Mouse (Mus musculus) CH12.LX (cell line): ENCODE data around the gene Asprv1. TPM values are rescaled to one million over a fixed set of nuclear protein-coding genes. Genes with fewer than 3 reads are reported as not detected.

Source experiments
- DNase-seq: peaks from one replicate; pipeline ENCODE4 v3.0.0-alpha.2; 2013; ENCODE audit errors: extremely low read depth
- H3K27ac ChIP-seq: 2 replicates; pipeline ENCODE4 v1.5.1; 2012; ENCODE audit warnings: low read depth, mild to moderate bottlenecking, control low read depth, moderate library complexity; ENCODE audit not compliant: insufficient read depth
- H3K27me3 ChIP-seq: replicated peaks from 2 replicates; pipeline ENCODE3; 2012; ENCODE audit warnings: inconsistent platforms
- H3K36me3 ChIP-seq, 2 experiments: replicated peaks in 1 of 2; 2 replicates each; pipeline versions ENCODE3 to v1.6.1; 2012; ENCODE audit warnings: inconsistent platforms in 1 of 2, low read length in 1 of 2, mild to moderate bottlenecking in 1 of 2, mixed read lengths in 1 of 2, moderate library complexity in 1 of 2; ENCODE audit not compliant: control insufficient read depth in 1 of 2, insufficient read depth in 1 of 2
- H3K4me1 ChIP-seq, 2 experiments: 2 replicates each; pipeline ENCODE4 v1.6.1; 2012; ENCODE audit warnings: inconsistent platforms in 1 of 2, moderate library complexity in 1 of 2; ENCODE audit not compliant: insufficient read depth in 2 of 2, control insufficient read depth in 1 of 2
- H3K4me2 ChIP-seq: 2 replicates; pipeline ENCODE4 v1.6.1; 2012; ENCODE audit warnings: low read depth, mild to moderate bottlenecking, control low read depth; ENCODE audit not compliant: poor library complexity, insufficient read depth, severe bottlenecking
- H3K4me3 ChIP-seq, 3 experiments: fragments of 150-350 bp in 1 of 3; sonication (generic) in 1 of 3; replicated peaks in 1 of 3; 2 replicates each; pipeline versions ENCODE3 to v1.5.1; 2011 to 2012; ENCODE audit warnings: low read depth in 2 of 3, low read length in 2 of 3, mild to moderate bottlenecking in 2 of 3, moderate library complexity in 2 of 3, control low read depth in 1 of 3, improper control_type of control experiment in 1 of 3, inconsistent platforms in 1 of 3, mixed read lengths in 1 of 3; ENCODE audit not compliant: poor library complexity in 1 of 3
- H3K79me2 ChIP-seq: replicated peaks from 2 replicates; pipeline ENCODE4 v1.6.1; 2012; ENCODE audit warnings: mild to moderate bottlenecking, moderate library complexity; ENCODE audit not compliant: control insufficient read depth, poor library complexity, insufficient read depth, severe bottlenecking; ENCODE audit errors: extremely low read depth
- H3K9ac ChIP-seq: 2 replicates; pipeline ENCODE4 v1.6.1; 2012; ENCODE audit warnings: low read depth, mild to moderate bottlenecking, control low read depth, moderate library complexity; ENCODE audit not compliant: insufficient read depth
- H3K9me3 ChIP-seq: replicated peaks from 2 replicates; pipeline ENCODE3; 2012; ENCODE audit warnings: low read length, inconsistent platforms, mixed read lengths
- BHLHE40 ChIP-seq: IDR thresholded peaks from 2 replicates; pipeline ENCODE4 v1.6.1; 2011; ENCODE audit warnings: mild to moderate bottlenecking, low read depth, low read length, improper control_type of control experiment
- CHD1 ChIP-seq: IDR thresholded peaks from 2 replicates; pipeline ENCODE4 v1.6.1; 2012; ENCODE audit warnings: low read depth, low read length, improper control_type of control experiment, inconsistent platforms
- CHD2 ChIP-seq: IDR thresholded peaks from 2 replicates; pipeline ENCODE4 v1.6.1; 2011; ENCODE audit warnings: low read length, improper control_type of control experiment
- CTCF ChIP-seq, 2 experiments: IDR thresholded peaks in 1 of 2; conservative IDR thresholded peaks in 1 of 2; 2 replicates each; pipeline ENCODE4 v1.5.1; 2011 to 2012; ENCODE audit warnings: low read depth in 2 of 2, low read length in 2 of 2, improper control_type of control experiment in 1 of 2, inconsistent platforms in 1 of 2, mild to moderate bottlenecking in 1 of 2, moderate library complexity in 1 of 2
- E2F4 ChIP-seq: IDR thresholded peaks from 2 replicates; pipeline ENCODE4 v1.6.1; 2011; ENCODE audit warnings: low read depth, low read length, improper control_type of control experiment; ENCODE audit not compliant: insufficient replicate concordance
- EP300 ChIP-seq: IDR thresholded peaks from 2 replicates; pipeline ENCODE4 v1.6.1; 2011; ENCODE audit warnings: low read length, improper control_type of control experiment
- ETS1 ChIP-seq: conservative IDR thresholded peaks from 2 replicates; pipeline ENCODE4 v1.6.1; 2012; ENCODE audit warnings: low read depth, mild to moderate bottlenecking, inconsistent platforms, low read length, improper control_type of control experiment, moderate library complexity
- HCFC1 ChIP-seq: IDR thresholded peaks from 2 replicates; pipeline ENCODE4 v1.6.1; 2012; ENCODE audit warnings: low read depth, mild to moderate bottlenecking, inconsistent platforms, low read length, improper control_type of control experiment
- IRF4 ChIP-seq: IDR thresholded peaks from 2 replicates; pipeline ENCODE4 v1.6.1; 2014; ENCODE audit warnings: low read depth, mild to moderate bottlenecking, inconsistent platforms, low read length, improper control_type of control experiment
- JUND ChIP-seq: conservative IDR thresholded peaks from 2 replicates; pipeline ENCODE4 v1.6.1; 2011; ENCODE audit warnings: low read depth, low read length, improper control_type of control experiment
- MAFK ChIP-seq: IDR thresholded peaks from 2 replicates; pipeline ENCODE4 v1.6.1; 2011; ENCODE audit warnings: low read length, improper control_type of control experiment; ENCODE audit not compliant: insufficient replicate concordance
- MAX ChIP-seq: IDR thresholded peaks from 2 replicates; pipeline ENCODE4 v1.6.1; 2011; ENCODE audit warnings: low read length, improper control_type of control experiment
- MAZ ChIP-seq: IDR thresholded peaks from 2 replicates; pipeline ENCODE4 v1.6.1; 2012; ENCODE audit warnings: low read depth, mild to moderate bottlenecking, inconsistent platforms, low read length, improper control_type of control experiment, moderate library complexity
- MXI1 ChIP-seq: IDR thresholded peaks from 2 replicates; pipeline ENCODE4 v1.6.1; 2011; ENCODE audit warnings: mild to moderate bottlenecking, low read depth, low read length, improper control_type of control experiment
- MYC ChIP-seq: IDR thresholded peaks from 2 replicates; pipeline ENCODE4 v1.6.1; 2011; ENCODE audit warnings: low read depth, mild to moderate bottlenecking, improper control_type of control experiment, low read length
- NELFE ChIP-seq: IDR thresholded peaks from 2 replicates; pipeline ENCODE4 v1.6.1; 2011; ENCODE audit warnings: low read depth, low read length, improper control_type of control experiment
- NRF1 ChIP-seq: IDR thresholded peaks from 2 replicates; pipeline ENCODE4 v1.6.1; 2014; ENCODE audit warnings: low read depth, mild to moderate bottlenecking, inconsistent platforms, low read length, improper control_type of control experiment, moderate library complexity
- PAX5 ChIP-seq: IDR thresholded peaks from 2 replicates; pipeline ENCODE4 v1.6.1; 2012; ENCODE audit warnings: low read length, inconsistent platforms, mixed read lengths
- POLR2A ChIP-seq: IDR thresholded peaks from 2 replicates; pipeline ENCODE4 v1.6.1; 2011; ENCODE audit warnings: low read depth, mild to moderate bottlenecking, improper control_type of control experiment, low read length
- POLR2AphosphoS2 ChIP-seq: IDR thresholded peaks from 2 replicates; pipeline ENCODE4 v1.6.1; 2011; ENCODE audit warnings: low read depth, low read length, improper control_type of control experiment
- RAD21 ChIP-seq: IDR thresholded peaks from 2 replicates; pipeline ENCODE4 v1.6.1; 2011; ENCODE audit warnings: low read depth, mild to moderate bottlenecking, low read length, improper control_type of control experiment, moderate library complexity
- RCOR1 ChIP-seq: conservative IDR thresholded peaks from 2 replicates; pipeline ENCODE4 v1.6.1; 2012; ENCODE audit warnings: low read depth, mild to moderate bottlenecking, inconsistent platforms, low read length, improper control_type of control experiment
- SIN3A ChIP-seq: IDR thresholded peaks from 2 replicates; pipeline ENCODE4 v1.6.1; 2012; ENCODE audit warnings: low read length, improper control_type of control experiment, inconsistent platforms
- SMC3 ChIP-seq: IDR thresholded peaks from 2 replicates; pipeline ENCODE4 v1.6.1; 2011; ENCODE audit warnings: low read depth, low read length, improper control_type of control experiment
- TBP ChIP-seq: conservative IDR thresholded peaks from 2 replicates; pipeline ENCODE4 v1.6.1; 2011; ENCODE audit warnings: low read depth, low read length, improper control_type of control experiment
- TCF12 ChIP-seq: IDR thresholded peaks from 2 replicates; pipeline ENCODE4 v1.6.1; 2014; ENCODE audit warnings: low read depth, mild to moderate bottlenecking, inconsistent platforms, low read length, improper control_type of control experiment
- UBTF ChIP-seq: IDR thresholded peaks from 2 replicates; pipeline ENCODE4 v1.6.1; 2012; ENCODE audit warnings: low read depth, mild to moderate bottlenecking, inconsistent platforms, low read length, improper control_type of control experiment, moderate library complexity
- USF1 ChIP-seq: IDR thresholded peaks from 2 replicates; pipeline ENCODE4 v1.6.1; 2014; ENCODE audit warnings: low read depth, mild to moderate bottlenecking, inconsistent platforms, low read length, improper control_type of control experiment
- ZC3H11A ChIP-seq: IDR thresholded peaks from 2 replicates; pipeline ENCODE4 v1.6.1; 2012; ENCODE audit warnings: low read depth, mild to moderate bottlenecking, inconsistent platforms, low read length, improper control_type of control experiment
- ZMIZ1 ChIP-seq: IDR thresholded peaks from 2 replicates; pipeline ENCODE4 v1.6.1; 2012; ENCODE audit warnings: low read depth, mild to moderate bottlenecking, inconsistent platforms, low read length, improper control_type of control experiment
- ZNF384 ChIP-seq: IDR thresholded peaks from 2 replicates; pipeline ENCODE4 v1.6.1; 2012; ENCODE audit warnings: low read depth, low read length, improper control_type of control experiment, inconsistent platforms
- dilution Hi-C: fragments of 300-500 bp; cut with MboI; formaldehyde crosslinking; loops from 2 replicates; pipeline ENCODE4 v1.14.3; 2020; ENCODE audit warnings: low sequenced_read_pairs; ENCODE audit not compliant: extremely low pct_unique_long_range_greater_than_20kb, extremely low pct_ligation_motif_present
- in situ Hi-C: fragments of 300-500 bp; cut with MboI; formaldehyde crosslinking; loops from 3 replicates; pipeline ENCODE4 v1.14.3; 2019; ENCODE audit warnings: low sequenced_read_pairs, low pct_ligation_motif_present, low pct_unique_long_range_greater_than_20kb, mixed read lengths
- polyA plus RNA-seq: library from polyadenylated mRNA; unstranded; fragments of >175 nt; gene quantifications from 2 replicates; pipeline ENCODE4 v1.2.1, GENCODE M21; 2012; ENCODE audit warnings: low read depth; ENCODE audit not compliant: insufficient read length
- total RNA-seq, 2 experiments: library from RNA; depleted of rRNA; stranded (reverse); fragments of 300-350 nt in 1 of 2; fragments of >200 nt in 1 of 2; gene quantifications; 2 replicates each; pipeline ENCODE4 v1.2.3; 2012 to 2014

Asprv1 gene
- total and polyA plus RNA-seq, 3 experiments: not detected

DNA sequence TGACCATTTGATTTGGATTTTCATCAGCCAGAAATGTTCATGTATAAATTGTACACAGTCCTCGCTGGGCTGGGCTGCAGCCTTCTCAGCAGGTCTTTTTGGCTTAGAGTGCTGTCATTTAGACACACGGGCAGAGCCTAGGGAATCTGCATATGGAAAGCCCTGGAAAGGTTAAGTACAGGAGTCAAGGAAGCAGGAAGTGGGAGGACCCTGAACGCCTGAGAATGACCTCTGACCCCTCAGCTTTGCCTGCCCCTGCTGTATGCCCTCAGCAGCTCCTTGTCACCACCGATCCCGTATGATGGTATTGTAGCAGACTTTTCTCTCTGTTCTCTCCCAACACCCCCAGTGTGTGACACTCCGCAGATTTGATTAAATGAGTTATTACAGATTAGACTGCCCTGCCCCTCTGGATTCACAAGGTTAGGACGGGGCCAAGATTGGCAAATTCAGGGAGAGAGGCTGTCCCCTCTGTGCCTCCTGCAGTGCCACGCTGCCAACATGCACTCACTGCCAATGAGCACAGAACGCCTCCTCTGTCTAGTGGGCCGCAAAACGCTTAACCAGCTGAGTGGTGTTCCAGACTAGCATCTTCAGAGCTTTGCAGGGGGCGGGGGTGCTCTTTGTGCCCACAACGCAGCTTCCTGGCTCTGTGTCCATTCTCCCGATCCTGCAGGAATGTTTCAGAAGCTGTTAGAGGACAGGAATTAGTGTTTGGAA lies 43.5 kb upstream of the Asprv1 start:
- peaks cover 10 to 39% of the 10 kb centered on the region in 2 experiments for H3K4me1 ChIP-seq
- H3K79me2 ChIP-seq: no peaks in the 10 kb centered on the region
- H3K4me3 ChIP-seq: peak overlapping the region in 1 of 3 experiments; percentile 7
- TF ChIP-seq BHLHE40: no peak
- no peak for TF ChIP-seq MAZ
- no peak for TF ChIP-seq POLR2AphosphoS2
- no peak for TF ChIP-seq CHD2
- no peak for TF ChIP-seq MAFK
- no peak for TF ChIP-seq CTCF (conservative IDR thresholded peaks at IDR 0.05 in 1 of 2, IDR thresholded peaks at IDR 0.05 in 1 of 2; ENCODE audit: low read depth in 2 of 2, low read length in 2 of 2)
- no peak for TF ChIP-seq ZNF384
- TF ChIP-seq MAX: no peak
- no peak for TF ChIP-seq ZMIZ1
- TF ChIP-seq USF1: no peak
- TF ChIP-seq NELFE: no peak
- no peak for TF ChIP-seq TBP
- TF ChIP-seq NRF1: no peak
- no peak for TF ChIP-seq MYC
- TF ChIP-seq E2F4: no peak
- TF ChIP-seq HCFC1: no peak
- TF ChIP-seq MXI1: no peak
- H3K27ac ChIP-seq: no peak overlapping the region
- in situ Hi-C loops: no loop called here
- no peaks in the 10 kb centered on the region for H3K9me3 ChIP-seq
- H3K36me3 ChIP-seq: no peaks in the 10 kb centered on the region
- H3K9ac ChIP-seq: no peak overlapping the region
- peak overlapping the region; percentile 8; the same call in 1 of the 2 replicates for H3K4me2 ChIP-seq
- H3K27me3 ChIP-seq: no peaks in the 10 kb centered on the region
- dilution Hi-C loops: no loop called here
- no peak for DNase-seq

- H3K9ac ChIP-seq: no peak overlapping the region; the same call in 1 of the 2 replicates
- no peak for TF ChIP-seq SIN3A
- no peak for TF ChIP-seq RCOR1
- no peak for TF ChIP-seq JUND
- TF ChIP-seq MYC: no peak
- TF ChIP-seq ZC3H11A: no peak
- 0 out of 2 replicates have a peak, but pooled peaks have one; percentile 36 for TF ChIP-seq TCF12
- TF ChIP-seq EP300: no peak
- TF ChIP-seq IRF4: no peak
- no peak for TF ChIP-seq UBTF
- TF ChIP-seq MAX: peak; percentile 61
- no peak for TF ChIP-seq E2F4
- no peak for TF ChIP-seq ZNF384
- TF ChIP-seq MAZ: 0 out of 2 replicates have a peak, but pooled peaks have one; percentile 19
- no peak for TF ChIP-seq PAX5
- peak; percentile 81 for TF ChIP-seq BHLHE40
- TF ChIP-seq USF1: peak; percentile 91
- no peak for TF ChIP-seq SMC3
- no peak for TF ChIP-seq TBP
- TF ChIP-seq NELFE: no peak
- no peak for TF ChIP-seq POLR2A
- no peak for TF ChIP-seq CHD1
- TF ChIP-seq ETS1: 0 out of 2 replicates have a peak, but pooled peaks have one; percentile 22
- TF ChIP-seq RAD21: no peak
- peak; percentile 88 for TF ChIP-seq CHD2
- TF ChIP-seq ZMIZ1: no peak
These were observed 42.8 kb upstream of the Asprv1 start for GRCm38 (mm10) chr6:86585070-86585600.

More at GRCm38 (mm10) chr6:86585070-86585600, 42.8 kb upstream of the Asprv1 start:
- Histone ChIP-seq H3K27ac (no peak overlapping the region), H3K4me1 (peaks cover 10 to 33% of the 10 kb centered on the region in 2 experiments), H3K79me2 (no peaks in the 10 kb centered on the region), H3K4me2 (peak overlapping the region; percentile 8), H3K36me3 (no peaks in the 10 kb centered on the region), H3K27me3 (no peaks in the 10 kb centered on the region), H3K9me3 (peaks cover 3% of the 10 kb centered on the region), H3K4me3 (peak overlapping the region in 1 of 3 experiments; percentile 7)
- peak; percentile 61 for DNase-seq
- dilution Hi-C loops: no loop called here
- in situ Hi-C loops: no loop called here
